Comparison of ENCODE assay signal across 7 mouse cellular contexts in genomic region chr11:116131349-116132170, GRCm38 (mm10). TPM values are rescaled to one million over a fixed set of nuclear protein-coding genes. Genes with fewer than 3 reads are reported as not detected.
A peak's percentile ranks its signal among the peaks of the same experiment; 100 is the strongest.
DNase-seq lines count a peak whose midpoint lies in the region; ATAC-seq lines count a peak whose summit lies in the region.

No protein-coding gene starts in this region.

- no peaks in the 10 kb centered on the region for H3K27me3 ChIP-seq in megakaryocyte, embryonic 14.5 days (replicated peaks)
- H3K27me3 ChIP-seq in forebrain, embryonic 12.5 days, result 0 out of 2 replicates have a peak, but pooled peaks cover 9% of the 10 kb centered on the region
- H3K27me3 ChIP-seq in limb, embryonic 15.5 days, result no peaks in the 10 kb centered on the region
- no peaks in the 10 kb centered on the region for H3K27me3 ChIP-seq in stomach, embryonic 16.5 days (ENCODE audit: control insufficient read depth, insufficient read depth, low read length)

- H3K36me3 ChIP-seq in megakaryocyte, embryonic 14.5 days (replicated peaks; ENCODE audit: low read length), result peaks cover 80% of the 10 kb centered on the region
- peaks cover 45% of the 10 kb centered on the region for H3K36me3 ChIP-seq in forebrain, embryonic 12.5 days (replicated peaks)
- peaks cover 45% of the 10 kb centered on the region for H3K36me3 ChIP-seq in limb, embryonic 15.5 days
- peaks cover 4% of the 10 kb centered on the region; the same call in 1 of the 2 replicates for H3K36me3 ChIP-seq in stomach, embryonic 16.5 days (ENCODE audit: control insufficient read depth, insufficient read depth, low read length)

- no peak overlapping the region for H3K27ac ChIP-seq in forebrain, embryonic 12.5 days
- H3K27ac ChIP-seq in limb, embryonic 15.5 days, result peak overlapping the region; percentile 94
- peak overlapping the region; percentile 99 for H3K27ac ChIP-seq in stomach, embryonic 16.5 days (ENCODE audit: low read length)

- peaks cover 88% of the 10 kb centered on the region for H3K4me1 ChIP-seq in megakaryocyte, embryonic 14.5 days
- peaks cover 34% of the 10 kb centered on the region for H3K4me1 ChIP-seq in forebrain, embryonic 12.5 days
- peaks cover 65% of the 10 kb centered on the region for H3K4me1 ChIP-seq in limb, embryonic 15.5 days
- H3K4me1 ChIP-seq in stomach, embryonic 16.5 days (ENCODE audit: control insufficient read depth, insufficient read depth, low read length), result peaks cover 40% of the 10 kb centered on the region

- peak overlapping the region; percentile 83 for H3K4me2 ChIP-seq in forebrain, embryonic 12.5 days
- peak overlapping the region; percentile 70 for H3K4me2 ChIP-seq in limb, embryonic 15.5 days
- H3K4me2 ChIP-seq in stomach, embryonic 16.5 days (ENCODE audit: low read depth, low read length), result peak overlapping the region; percentile 58

- H3K9ac ChIP-seq in forebrain, embryonic 12.5 days, result peak overlapping the region; percentile 69; the same call in 1 of the 2 replicates
- no peak overlapping the region for H3K9ac ChIP-seq in limb, embryonic 15.5 days
- H3K9ac ChIP-seq in stomach, embryonic 16.5 days (ENCODE audit: low read length), result peak overlapping the region; percentile 89

- WGBS in forebrain, embryonic 12.5 days, result 85% methylated on average over 15 of the region's 15 CpGs
- 80% methylated on average over 15 of the region's 15 CpGs for WGBS in limb, embryonic 15.5 days
- WGBS in stomach, embryonic 16.5 days, result 75% methylated on average over 15 of the region's 15 CpGs

- ATAC-seq in megakaryocyte, adult 5-6 weeks (ENCODE audit: poor library complexity, severe bottlenecking), result no peak
- ATAC-seq in forebrain, embryonic 12.5 days (ENCODE audit: low FRiP score), result no peak
- ATAC-seq in limb, embryonic 15.5 days (ENCODE audit: insufficient number of reproducible peaks, low FRiP score, low TSS enrichment, low read depth), result no peak
- 0 out of 2 replicates have a peak, but pooled peaks have one; percentile 0 for ATAC-seq in stomach, embryonic 16.5 days (ENCODE audit: insufficient read depth, low FRiP score)
- no peak for ATAC-seq in erythroid progenitor cell, adult 5-6 weeks (replicated peaks; ENCODE audit: low FRiP score, poor library complexity, severe bottlenecking)

- no peaks in the 10 kb centered on the region for H3K9me3 ChIP-seq in megakaryocyte, embryonic 14.5 days
- no peaks in the 10 kb centered on the region for H3K9me3 ChIP-seq in forebrain, embryonic 12.5 days
- no peaks in the 10 kb centered on the region for H3K9me3 ChIP-seq in limb, embryonic 15.5 days
- H3K9me3 ChIP-seq in stomach, embryonic 16.5 days (replicated peaks; ENCODE audit: control insufficient read depth, low read length), result no peaks in the 10 kb centered on the region

- H3K4me3 ChIP-seq in megakaryocyte, embryonic 14.5 days (replicated peaks), result peak overlapping the region; percentile 98
- H3K4me3 ChIP-seq in forebrain, embryonic 12.5 days (replicated peaks), result peak overlapping the region; percentile 53
- peak overlapping the region; percentile 64 for H3K4me3 ChIP-seq in limb, embryonic 15.5 days
- H3K4me3 ChIP-seq in stomach, embryonic 16.5 days (replicated peaks; ENCODE audit: low read length), result peak overlapping the region; percentile 70

- DNase-seq in B cell, adult 2 months, result no peak

RNA-seq across cellular contexts. Expression of gene Trim65, which starts 0.6 kb away (rescaled TPM):
- 3.0 and 9.5 TPM in 2 replicates for polyA plus RNA-seq in megakaryocyte, embryonic 14.5 days (2012; ENCODE audit: insufficient read depth, low replicate concordance)
- total RNA-seq in megakaryocyte, adult 5-6 weeks (2015), result 15.8 and 15.9 TPM in 2 replicates
- total RNA-seq in megakaryocyte, adult 5-6 weeks (2017), result 7.9 and 10.7 TPM in 2 replicates
- polyA plus RNA-seq in forebrain, embryonic 12.5 days (2016; fragmentation: Nextera tagmentation; extraction: Ambion mirVana), result 1.9 and 2.1 TPM in 2 replicates
- polyA plus RNA-seq in limb, embryonic 15.5 days (2015; fragmentation: Nextera tagmentation; extraction: Ambion mirVana), result 4.1 and 4.5 TPM in 2 replicates
- polyA plus RNA-seq in stomach, embryonic 16.5 days (2015; fragmentation: Nextera tagmentation; extraction: Ambion mirVana), result 6.2 and 8.0 TPM in 2 replicates
- total RNA-seq in erythroid progenitor cell, adult 5-6 weeks (2015; ENCODE audit: low replicate concordance), result 4.0 and 4.6 TPM in 2 replicates
- 0.30 and 1.4 TPM in 2 replicates for total RNA-seq in erythroid progenitor cell, adult 5-6 weeks (2017; ENCODE audit: low replicate concordance)

RNA-seq across cellular contexts. Expression of gene Trim47, which starts 4.5 kb away (rescaled TPM):
- polyA plus RNA-seq in megakaryocyte, embryonic 14.5 days (2012; ENCODE audit: insufficient read depth, low replicate concordance), result 6.9 and 23.5 TPM in 2 replicates
- total RNA-seq in megakaryocyte, adult 5-6 weeks (2015), result 0.47 TPM in 1 of 2 replicates, not detected in the other
- 0.07 TPM in 1 of 2 replicates, not detected in the other for total RNA-seq in megakaryocyte, adult 5-6 weeks (2017)
- polyA plus RNA-seq in forebrain, embryonic 12.5 days (2016; fragmentation: Nextera tagmentation; extraction: Ambion mirVana), result 2.7 and 3.2 TPM in 2 replicates
- polyA plus RNA-seq in limb, embryonic 15.5 days (2015; fragmentation: Nextera tagmentation; extraction: Ambion mirVana), result 31.2 and 42.4 TPM in 2 replicates
- polyA plus RNA-seq in stomach, embryonic 16.5 days (2015; fragmentation: Nextera tagmentation; extraction: Ambion mirVana), result 22.7 and 23.1 TPM in 2 replicates
- total RNA-seq in erythroid progenitor cell, adult 5-6 weeks (2015; ENCODE audit: low replicate concordance), result 2.5 TPM in 1 of 2 replicates, not detected in the other
- 0.90 TPM in 1 of 2 replicates, not detected in the other for total RNA-seq in erythroid progenitor cell, adult 5-6 weeks (2017; ENCODE audit: low replicate concordance)

RNA-seq across cellular contexts. Expression of gene Mrpl38, which starts 7.1 kb away (rescaled TPM):
- 25.4 and 80.4 TPM in 2 replicates for polyA plus RNA-seq in megakaryocyte, embryonic 14.5 days (2012; ENCODE audit: insufficient read depth, low replicate concordance)
- total RNA-seq in megakaryocyte, adult 5-6 weeks (2015), result 14.6 and 17.3 TPM in 2 replicates
- total RNA-seq in megakaryocyte, adult 5-6 weeks (2017), result 6.9 and 10.0 TPM in 2 replicates
- 89.6 and 90.5 TPM in 2 replicates for polyA plus RNA-seq in forebrain, embryonic 12.5 days (2016; fragmentation: Nextera tagmentation; extraction: Ambion mirVana)
- polyA plus RNA-seq in limb, embryonic 15.5 days (2015; fragmentation: Nextera tagmentation; extraction: Ambion mirVana), result 83.9 and 85.5 TPM in 2 replicates
- polyA plus RNA-seq in stomach, embryonic 16.5 days (2015; fragmentation: Nextera tagmentation; extraction: Ambion mirVana), result 83.5 and 87.0 TPM in 2 replicates
- total RNA-seq in erythroid progenitor cell, adult 5-6 weeks (2015; ENCODE audit: low replicate concordance), result 9.2 and 16.9 TPM in 2 replicates
- total RNA-seq in erythroid progenitor cell, adult 5-6 weeks (2017; ENCODE audit: low replicate concordance), result 5.3 and 8.5 TPM in 2 replicates

RNA-seq across cellular contexts. Expression of gene Fbf1, which starts 36.4 kb away (rescaled TPM):
- 33.9 and 37.8 TPM in 2 replicates for polyA plus RNA-seq in megakaryocyte, embryonic 14.5 days (2012; ENCODE audit: insufficient read depth, low replicate concordance)
- total RNA-seq in megakaryocyte, adult 5-6 weeks (2015), result 2.9 and 5.9 TPM in 2 replicates
- total RNA-seq in megakaryocyte, adult 5-6 weeks (2017), result 5.7 and 6.3 TPM in 2 replicates
- 80.8 and 85.2 TPM in 2 replicates for polyA plus RNA-seq in forebrain, embryonic 12.5 days (2016; fragmentation: Nextera tagmentation; extraction: Ambion mirVana)
- polyA plus RNA-seq in limb, embryonic 15.5 days (2015; fragmentation: Nextera tagmentation; extraction: Ambion mirVana), result 36.4 and 38.3 TPM in 2 replicates
- polyA plus RNA-seq in stomach, embryonic 16.5 days (2015; fragmentation: Nextera tagmentation; extraction: Ambion mirVana), result 28.0 and 31.4 TPM in 2 replicates
- total RNA-seq in erythroid progenitor cell, adult 5-6 weeks (2015; ENCODE audit: low replicate concordance), result 13.3 and 32.7 TPM in 2 replicates
- total RNA-seq in erythroid progenitor cell, adult 5-6 weeks (2017; ENCODE audit: low replicate concordance), result 12.3 and 27.5 TPM in 2 replicates

RNA-seq across cellular contexts. Expression of gene Wbp2, which starts 44.8 kb away (rescaled TPM):
- polyA plus RNA-seq in megakaryocyte, embryonic 14.5 days (2012; ENCODE audit: insufficient read depth, low replicate concordance), result 842 and 1,717 TPM in 2 replicates
- 89.9 and 100 TPM in 2 replicates for total RNA-seq in megakaryocyte, adult 5-6 weeks (2015)
- 39.5 and 49.8 TPM in 2 replicates for total RNA-seq in megakaryocyte, adult 5-6 weeks (2017)
- polyA plus RNA-seq in forebrain, embryonic 12.5 days (2016; fragmentation: Nextera tagmentation; extraction: Ambion mirVana), result 92.3 and 101 TPM in 2 replicates
- 61.6 and 75.5 TPM in 2 replicates for polyA plus RNA-seq in limb, embryonic 15.5 days (2015; fragmentation: Nextera tagmentation; extraction: Ambion mirVana)
- polyA plus RNA-seq in stomach, embryonic 16.5 days (2015; fragmentation: Nextera tagmentation; extraction: Ambion mirVana), result 81.8 and 98.6 TPM in 2 replicates
- 114 and 127 TPM in 2 replicates for total RNA-seq in erythroid progenitor cell, adult 5-6 weeks (2015; ENCODE audit: low replicate concordance)
- total RNA-seq in erythroid progenitor cell, adult 5-6 weeks (2017; ENCODE audit: low replicate concordance), result 43.8 and 56.9 TPM in 2 replicates
